Mouse (Mus musculus) G1E (cell line): ENCODE measurements around the gene Scnn1a.

Experiments used
- CTCF ChIP-seq: IDR thresholded peaks from 2 replicates; pipeline ENCODE4 v1.5.1; 2012; ENCODE audit warnings: low read depth, low read length, inconsistent platforms, mixed read lengths
- TAL1 ChIP-seq: conservative IDR thresholded peaks from 2 replicates; pipeline ENCODE4 v1.6.1; 2012; ENCODE audit warnings: low read depth, low read length, inconsistent platforms, mixed read lengths

DNA sequence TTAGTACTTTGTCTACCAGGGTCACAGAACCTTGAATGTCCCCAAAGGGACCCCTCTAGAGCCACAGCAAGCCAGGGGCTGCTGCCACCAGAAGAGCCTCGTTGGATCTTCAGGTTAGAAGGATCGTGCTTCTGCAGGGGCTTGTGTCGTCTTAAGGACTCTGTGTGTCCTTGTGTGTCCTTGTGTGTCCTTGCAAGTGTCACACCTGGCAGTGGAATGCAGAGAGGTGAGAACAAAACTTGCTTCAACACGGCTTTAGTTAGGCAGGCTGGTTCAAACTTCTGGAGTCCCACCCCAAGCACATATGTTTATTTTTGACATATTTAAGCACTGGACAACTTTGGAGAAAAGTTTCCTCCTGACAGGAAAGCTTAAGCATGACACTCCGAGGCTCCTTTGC is 31.7 kb upstream of the Scnn1a start:
- TF ChIP-seq CTCF, result no peak
- TF ChIP-seq TAL1, result no peak
